In genomic region chr3:104817481-104817990, GRCm38 (mm10) we compare ENCODE assay signal across 8 mouse cellular contexts. TPM values are rescaled to one million over a fixed set of nuclear protein-coding genes. Genes with fewer than 3 reads are reported as not detected.
DNase-seq lines count a peak whose midpoint lies in the region; ATAC-seq and TF ChIP-seq lines count a peak whose summit lies in the region.

No protein-coding gene starts in this region.

- H3K36me3 ChIP-seq in intestine, postnatal 0 days (ENCODE audit: control insufficient read depth, insufficient read depth), result 0 out of 2 replicates have a peak, but pooled peaks cover 10% of the 10 kb centered on the region
- no peaks in the 10 kb centered on the region for H3K36me3 ChIP-seq in midbrain, embryonic 15.5 days (replicated peaks)

- H3K9ac ChIP-seq in intestine, postnatal 0 days (ENCODE audit: low read depth, low read length), result peak overlapping the region; percentile 91
- peak overlapping the region; percentile 58 for H3K9ac ChIP-seq in midbrain, embryonic 15.5 days

- peak overlapping the region; percentile 74 for H3K4me2 ChIP-seq in intestine, postnatal 0 days (replicated peaks; ENCODE audit: low read depth)
- H3K4me2 ChIP-seq in midbrain, embryonic 15.5 days, result peak overlapping the region; percentile 91

- TF ChIP-seq CTCF in intestine, postnatal 0 days (IDR thresholded peaks at IDR 0.05; ENCODE audit: low read depth), result peak; percentile 35; the same call in 1 of the 2 replicates

- peak overlapping the region; percentile 80 for H3K4me3 ChIP-seq in intestine, postnatal 0 days (ENCODE audit: low read depth, low read length)
- H3K4me3 ChIP-seq in midbrain, embryonic 15.5 days, result peak overlapping the region; percentile 57

- ATAC-seq in cerebellum, adult (ENCODE audit: insufficient number of reproducible peaks, low FRiP score, low TSS enrichment), result peak; percentile 67; the same call in 1 of the 2 replicates
- ATAC-seq in granulocyte monocyte progenitor cell, adult 5-6 weeks (replicated peaks; ENCODE audit: poor library complexity, severe bottlenecking), result peak; percentile 39
- peak; percentile 36 for ATAC-seq in intestine, postnatal 0 days
- ATAC-seq in midbrain, embryonic 15.5 days (replicated peaks), result peak; percentile 91

- no peaks in the 10 kb centered on the region for H3K9me3 ChIP-seq in intestine, postnatal 0 days (ENCODE audit: control insufficient read depth)
- no peaks in the 10 kb centered on the region for H3K9me3 ChIP-seq in midbrain, embryonic 15.5 days

- no peaks in the 10 kb centered on the region for H3K27me3 ChIP-seq in intestine, postnatal 0 days (replicated peaks; ENCODE audit: control insufficient read depth, insufficient read depth, low read length)
- no peaks in the 10 kb centered on the region for H3K27me3 ChIP-seq in midbrain, embryonic 15.5 days (replicated peaks)

- no peak for DNase-seq in cerebellum, adult 9-11 months
- peak; percentile 38 for DNase-seq in embryo, embryonic 11.5 days (ENCODE audit: low read depth, low spot score)
- peak; percentile 62 for DNase-seq in liver
- DNase-seq in spleen, postnatal 10 days (ENCODE audit: low spot score in 2 of 2), result peak; percentile 58 to 66

- under 1% methylated on average over 46 of the region's 46 CpGs for WGBS in intestine, postnatal 0 days
- 0% methylated on average over 43 of the region's 46 CpGs for WGBS in midbrain, embryonic 15.5 days

- H3K27ac ChIP-seq in intestine, postnatal 0 days (ENCODE audit: low read depth, low read length), result peak overlapping the region; percentile 96
- H3K27ac ChIP-seq in midbrain, embryonic 15.5 days, result peak overlapping the region; percentile 60

- H3K4me1 ChIP-seq in intestine, postnatal 0 days (replicated peaks; ENCODE audit: control insufficient read depth, insufficient read depth, low read length), result 0 out of 2 replicates have a peak, but pooled peaks cover 13% of the 10 kb centered on the region
- peaks cover 17% of the 10 kb centered on the region for H3K4me1 ChIP-seq in midbrain, embryonic 15.5 days

RNA-seq across cellular contexts. Expression of gene Mov10, which starts 0.8 kb away (rescaled TPM):
- 12.2 and 13.9 TPM in 2 replicates for total RNA-seq in granulocyte monocyte progenitor cell, adult 5-6 weeks (2014; fragmentation: Nextera tagmentation)
- total RNA-seq in granulocyte monocyte progenitor cell, adult 5-6 weeks (2017), result 2.4 TPM in 2 replicates
- 144 and 157 TPM in 2 replicates for polyA plus RNA-seq in intestine, postnatal 0 days (2015; fragmentation: Nextera tagmentation; extraction: Ambion mirVana)
- polyA plus RNA-seq in midbrain, embryonic 15.5 days (2015; fragmentation: Nextera tagmentation; extraction: Ambion mirVana), result 9.7 and 10.6 TPM in 2 replicates

RNA-seq across cellular contexts. Expression of gene Rhoc, which starts 29.4 kb away (rescaled TPM):
- total RNA-seq in granulocyte monocyte progenitor cell, adult 5-6 weeks (2014; fragmentation: Nextera tagmentation), result not detected in 2 replicates
- total RNA-seq in granulocyte monocyte progenitor cell, adult 5-6 weeks (2017), result not detected in 2 replicates
- polyA plus RNA-seq in intestine, postnatal 0 days (2015; fragmentation: Nextera tagmentation; extraction: Ambion mirVana), result 316 and 320 TPM in 2 replicates
- 43.8 and 46.0 TPM in 2 replicates for polyA plus RNA-seq in midbrain, embryonic 15.5 days (2015; fragmentation: Nextera tagmentation; extraction: Ambion mirVana)

RNA-seq across cellular contexts. Expression of gene Fam19a3, which starts 35.9 kb away (rescaled TPM):
- not detected in 2 replicates for total RNA-seq in granulocyte monocyte progenitor cell, adult 5-6 weeks (2014; fragmentation: Nextera tagmentation)
- total RNA-seq in granulocyte monocyte progenitor cell, adult 5-6 weeks (2017), result not detected in 2 replicates
- 0.05 and 0.22 TPM in 2 replicates for polyA plus RNA-seq in intestine, postnatal 0 days (2015; fragmentation: Nextera tagmentation; extraction: Ambion mirVana)
- polyA plus RNA-seq in midbrain, embryonic 15.5 days (2015; fragmentation: Nextera tagmentation; extraction: Ambion mirVana), result 0.05 and 0.10 TPM in 2 replicates

RNA-seq across cellular contexts. Expression of gene Ppm1j, which starts 36.7 kb away (rescaled TPM):
- total RNA-seq in granulocyte monocyte progenitor cell, adult 5-6 weeks (2014; fragmentation: Nextera tagmentation), result not detected in 2 replicates
- total RNA-seq in granulocyte monocyte progenitor cell, adult 5-6 weeks (2017), result not detected in 2 replicates
- 22.3 and 24.4 TPM in 2 replicates for polyA plus RNA-seq in intestine, postnatal 0 days (2015; fragmentation: Nextera tagmentation; extraction: Ambion mirVana)
- 0.59 and 0.93 TPM in 2 replicates for polyA plus RNA-seq in midbrain, embryonic 15.5 days (2015; fragmentation: Nextera tagmentation; extraction: Ambion mirVana)

RNA-seq across cellular contexts. Expression of gene St7l, which starts 46.3 kb away (rescaled TPM):
- total RNA-seq in granulocyte monocyte progenitor cell, adult 5-6 weeks (2014; fragmentation: Nextera tagmentation), result 19.7 and 27.5 TPM in 2 replicates
- total RNA-seq in granulocyte monocyte progenitor cell, adult 5-6 weeks (2017), result 18.4 and 30.3 TPM in 2 replicates
- 19.9 and 21.9 TPM in 2 replicates for polyA plus RNA-seq in intestine, postnatal 0 days (2015; fragmentation: Nextera tagmentation; extraction: Ambion mirVana)
- polyA plus RNA-seq in midbrain, embryonic 15.5 days (2015; fragmentation: Nextera tagmentation; extraction: Ambion mirVana), result 31.8 and 35.1 TPM in 2 replicates

Comparison
In these comparisons a context has a peak if more than half of its experiments do, and no peak if none do; other contexts are left out.
1. ATAC-seq: peak in every context shown above with its lines; median percentile 91 in midbrain, embryonic 15.5 days; 67 in cerebellum, adult; 39 in granulocyte monocyte progenitor cell, adult 5-6 weeks; 36 in intestine, postnatal 0 days.
2. RNA of gene Mov10, which starts 0.8 kb away (polyA plus RNA-seq): 144 to 157 TPM in intestine, postnatal 0 days; 9.7 to 10.6 TPM in midbrain, embryonic 15.5 days; every median in the first group is over 10 times any median in the second.